Comparison of ENCODE assay signal across 8 mouse cellular contexts in the genomic region with DNA sequence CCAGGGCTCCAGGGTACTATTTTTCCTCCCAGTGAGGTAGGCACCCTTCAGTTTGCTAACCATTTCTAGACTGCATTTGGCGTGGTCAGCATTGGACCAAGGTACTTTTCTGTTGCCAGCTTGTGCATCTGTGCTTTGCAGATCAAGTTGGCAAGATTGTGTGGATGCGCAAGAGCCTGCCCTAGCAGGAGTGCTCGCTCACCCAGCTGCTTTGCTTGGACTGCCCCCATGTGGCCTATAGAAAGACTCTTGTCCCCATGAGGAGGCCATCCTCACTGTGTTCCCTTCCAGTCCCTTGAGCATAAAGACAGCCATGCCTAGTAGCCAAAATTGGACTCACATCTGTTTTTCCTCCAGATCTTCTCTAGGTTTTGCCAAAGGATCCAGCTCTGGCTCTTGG. TPM values are rescaled to one million over a fixed set of nuclear protein-coding genes. Genes with fewer than 3 reads are reported as not detected.
A peak's percentile ranks its signal among the peaks of the same experiment; 100 is the strongest.
DNase-seq lines count a peak whose midpoint lies in the region; ATAC-seq lines count a peak whose summit lies in the region.

No protein-coding gene starts in this region.

- WGBS in limb, embryonic 12.5 days, result 40% methylated on average over 3 of the region's 3 CpGs

- H3K4me3 ChIP-seq in limb, embryonic 12.5 days (replicated peaks), result no peak overlapping the region

- DNase-seq in 3134 (ENCODE audit: extremely low read depth, insufficient read length, low spot score) (peak; percentile 38), MN1 (ENCODE audit: low spot score) (peak; percentile 43)
- DNase-seq in gastrocnemius, postnatal 25 days, result peak; percentile 38
- peak; percentile 57 to 60 for DNase-seq in kidney, adult 8-10 months
- peak; percentile 45 for DNase-seq in neural tube, embryonic 10.5 days (ENCODE audit: extremely low spot score, low spot score)
- DNase-seq in testis, postnatal 10 days (ENCODE audit: low spot score), result peak; percentile 58

- no peak overlapping the region for H3K4me2 ChIP-seq in limb, embryonic 12.5 days

- no peaks in the 10 kb centered on the region for H3K27me3 ChIP-seq in limb, embryonic 12.5 days

- ATAC-seq in common myeloid progenitor, adult 5-6 weeks (replicated peaks; ENCODE audit: low read depth, poor library complexity, severe bottlenecking), result peak; percentile 75
- ATAC-seq in limb, embryonic 12.5 days (ENCODE audit: insufficient number of reproducible peaks, insufficient read depth, low FRiP score, low TSS enrichment, low read depth), result peak; percentile 34; the same call in 1 of the 2 replicates

- peak overlapping the region; percentile 83 for H3K27ac ChIP-seq in limb, embryonic 12.5 days

- no peaks in the 10 kb centered on the region for H3K9me3 ChIP-seq in limb, embryonic 12.5 days

- H3K36me3 ChIP-seq in limb, embryonic 12.5 days, result peaks cover 6% of the 10 kb centered on the region; the same call in 1 of the 2 replicates

- no peak overlapping the region for H3K9ac ChIP-seq in limb, embryonic 12.5 days (replicated peaks)

- H3K4me1 ChIP-seq in limb, embryonic 12.5 days (replicated peaks), result peaks cover 53% of the 10 kb centered on the region

RNA-seq across cellular contexts. Expression of gene Muc13, which starts 54.0 kb away (rescaled TPM):
- 185 and 198 TPM in 2 replicates for total RNA-seq in common myeloid progenitor, adult 5-6 weeks (2017)
- not detected for total RNA-seq in gastrocnemius, postnatal 25 days (2021)
- 0.11 and 0.18 TPM in 2 replicates for polyA plus RNA-seq in limb, embryonic 12.5 days (2016; fragmentation: Nextera tagmentation; extraction: Ambion mirVana)

RNA-seq across cellular contexts. Expression of gene Heg1, which starts 55.6 kb away (rescaled TPM):
- 59.1 and 60.7 TPM in 2 replicates for total RNA-seq in common myeloid progenitor, adult 5-6 weeks (2017)
- total RNA-seq in gastrocnemius, postnatal 25 days (2021), result 10 to 100 TPM; 46.0 to 47.0 TPM
- 13.3 and 14.4 TPM in 2 replicates for polyA plus RNA-seq in limb, embryonic 12.5 days (2016; fragmentation: Nextera tagmentation; extraction: Ambion mirVana)

Comparison
In these comparisons a context has a peak if more than half of its experiments do, and no peak if none do; other contexts are left out.
1. RNA of gene Muc13, which starts 54.0 kb away (total RNA-seq): 185 to 198 TPM in common myeloid progenitor, adult 5-6 weeks; not detected in gastrocnemius, postnatal 25 days; every median in the first group is over 100 times any median in the second.
2. Peak in every context shown above with its lines, with median percentiles within 50 percentile points of each other: DNase-seq.